Mouse (Mus musculus) myocyte (in vitro differentiated cells): ENCODE measurements around the gene Hist1h4a. TPM values are rescaled to one million over a fixed set of nuclear protein-coding genes. Genes with fewer than 3 reads are reported as not detected.

ENCODE experiments used
- H3K27me3 ChIP-seq: one replicate; pipeline ENCODE4 v1.6.1; 2011; ENCODE audit not compliant: control insufficient read depth, insufficient read depth, insufficient read length
- H3K36me3 ChIP-seq: one replicate; pipeline ENCODE4 v1.6.1; 2011; ENCODE audit not compliant: control insufficient read depth, insufficient read depth
- H3K4me2 ChIP-seq: one replicate; pipeline ENCODE4 v1.6.1; 2011; ENCODE audit warnings: low read depth, control low read depth
- H3K4me3 ChIP-seq: one replicate; pipeline ENCODE4 v1.5.1; 2011; ENCODE audit warnings: mild to moderate bottlenecking, control low read depth, moderate library complexity
- H3K79me2 ChIP-seq: one replicate; pipeline ENCODE4 v1.6.1; 2011; ENCODE audit not compliant: control insufficient read depth, insufficient read depth
- H3ac ChIP-seq: one replicate; pipeline ENCODE4 v1.6.1; 2011; ENCODE audit not compliant: control insufficient read depth, insufficient read length
- CEBPB ChIP-seq: IDR thresholded peaks from 2 replicates; pipeline ENCODE4 v1.6.1; 2011; ENCODE audit warnings: mild to moderate bottlenecking, moderate library complexity; ENCODE audit not compliant: poor library complexity, insufficient read depth, severe bottlenecking
- E2F4 ChIP-seq: IDR thresholded peaks from one replicate; pipeline ENCODE4 v1.6.1; 2011; ENCODE audit warnings: mild to moderate bottlenecking, control low read depth, moderate library complexity; ENCODE audit not compliant: insufficient read depth
- MAX ChIP-seq: IDR thresholded peaks from one replicate; pipeline ENCODE4 v1.6.1; 2011; ENCODE audit warnings: low read depth, mild to moderate bottlenecking, control low read depth
- MYOD1 ChIP-seq, 3 experiments: IDR thresholded peaks; one replicate each; pipeline ENCODE4 v1.6.1; 2011; ENCODE audit warnings: control low read depth in 2 of 3, low read depth in 2 of 3, mild to moderate bottlenecking in 2 of 3, moderate library complexity in 1 of 3; ENCODE audit not compliant: insufficient read length in 2 of 3, control insufficient read depth in 1 of 3
- MYOG ChIP-seq, 3 experiments: IDR thresholded peaks; one replicate each; pipeline ENCODE4 v1.6.1; 2011; ENCODE audit warnings: control low read depth in 2 of 3, low read depth in 2 of 3, mild to moderate bottlenecking in 2 of 3; ENCODE audit not compliant: insufficient read length in 2 of 3, control insufficient read depth in 1 of 3, insufficient read depth in 1 of 3
- POLR2A ChIP-seq: IDR thresholded peaks from one replicate; pipeline ENCODE4 v1.6.1; 2011; ENCODE audit warnings: low read depth, mild to moderate bottlenecking, control low read depth, moderate library complexity; ENCODE audit not compliant: insufficient read length
- POLR2AphosphoS2 ChIP-seq: IDR thresholded peaks from one replicate; pipeline ENCODE4 v1.6.1; 2011; ENCODE audit warnings: low read depth, control low read depth; ENCODE audit not compliant: insufficient read length
- REST ChIP-seq: IDR thresholded peaks from one replicate; pipeline ENCODE4 v1.6.1; 2011; ENCODE audit warnings: mild to moderate bottlenecking, control low read depth, moderate library complexity; ENCODE audit not compliant: insufficient read depth, insufficient read length
- SRF ChIP-seq: IDR thresholded peaks from one replicate; pipeline ENCODE4 v1.6.1; 2011; ENCODE audit warnings: low read depth; ENCODE audit not compliant: control insufficient read depth, insufficient read length
- TCF12 ChIP-seq: IDR thresholded peaks from one replicate; pipeline ENCODE4 v1.6.1; 2011; ENCODE audit warnings: mild to moderate bottlenecking, control low read depth; ENCODE audit not compliant: poor library complexity, insufficient read depth, severe bottlenecking
- TCF3 ChIP-seq: IDR thresholded peaks from one replicate; pipeline ENCODE4 v1.6.1; 2011; ENCODE audit warnings: low read depth, control low read depth; ENCODE audit not compliant: insufficient read length
- USF1 ChIP-seq: IDR thresholded peaks from one replicate; pipeline ENCODE4 v1.6.1; 2011; ENCODE audit warnings: low read depth, mild to moderate bottlenecking, control low read depth, moderate library complexity
- polyA plus RNA-seq: library from polyadenylated mRNA; unstranded; fragments of >200 nt; fragmentation: generic; extraction: Trizol; gene quantifications from one replicate; pipeline ENCODE4 v1.2.1, GENCODE M21; 2012; ENCODE audit warnings: missing spikeins

Hist1h4a gene
- polyA plus RNA-seq, 1 experiment = 4.2 TPM

GRCm38 (mm10) chr13:23740910-23741309 lies 20.1 kb downstream of the Hist1h4a start:
- no peaks in the 10 kb centered on the region for H3K27me3 ChIP-seq
- peak overlapping the region; percentile 55 for H3K4me2 ChIP-seq
- H3K4me3 ChIP-seq = peak overlapping the region; percentile 47
- TF ChIP-seq E2F4 (no peak), POLR2A (no peak), POLR2AphosphoS2 (no peak), REST (no peak), TCF3 (no peak), SRF (no peak), TCF12 (no peak), MYOG (IDR thresholded peaks at IDR 0.05; ENCODE audit: control insufficient read depth in 1 of 3, insufficient read depth in 1 of 3, insufficient read length in 2 of 3, low read depth in 2 of 3) (no peak), MYOD1 (IDR thresholded peaks at IDR 0.05; ENCODE audit: control insufficient read depth in 1 of 3, insufficient read length in 2 of 3, low read depth in 2 of 3) (no peak), USF1 (no peak), CEBPB (no peak), MAX (no peak)
- H3ac ChIP-seq = no peak overlapping the region
- no peaks in the 10 kb centered on the region for H3K79me2 ChIP-seq
- H3K36me3 ChIP-seq = no peaks in the 10 kb centered on the region

GRCm38 (mm10) chr13:23740256-23740840 lies 20.7 kb downstream of the Hist1h4a start:
- peak overlapping the region; percentile 85 for H3K4me2 ChIP-seq
- no peak overlapping the region for H3ac ChIP-seq
- H3K4me3 ChIP-seq = peak overlapping the region; percentile 47
- H3K79me2 ChIP-seq = no peaks in the 10 kb centered on the region
- H3K36me3 ChIP-seq = no peaks in the 10 kb centered on the region
- no peaks in the 10 kb centered on the region for H3K27me3 ChIP-seq
- TF ChIP-seq MYOD1 (IDR thresholded peaks at IDR 0.05; ENCODE audit: control insufficient read depth in 1 of 3, insufficient read length in 2 of 3, low read depth in 2 of 3) (no peak), CEBPB (no peak), TCF12 (no peak), MAX (no peak), POLR2A (no peak), USF1 (no peak), TCF3 (no peak), E2F4 (no peak), REST (no peak), POLR2AphosphoS2 (no peak), MYOG (IDR thresholded peaks at IDR 0.05; ENCODE audit: control insufficient read depth in 1 of 3, insufficient read depth in 1 of 3, insufficient read length in 2 of 3, low read depth in 2 of 3) (no peak), SRF (no peak)

DNA sequence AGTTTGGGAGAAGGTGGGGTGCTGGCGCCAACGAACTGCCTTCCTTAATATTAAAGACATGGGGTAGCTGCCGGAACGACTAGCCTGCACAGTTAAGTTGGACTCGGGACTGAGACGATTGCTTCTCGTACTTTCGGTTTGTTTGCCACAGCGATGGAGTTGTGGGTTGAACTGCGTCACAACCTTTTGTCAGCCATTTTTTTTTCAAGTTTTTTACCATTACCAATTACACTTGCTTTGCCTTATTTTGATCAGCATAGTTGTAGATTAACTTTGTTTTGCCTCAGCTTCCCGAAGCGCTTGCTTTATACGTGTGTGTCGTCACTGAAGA lies 21.1 kb downstream of the Hist1h4a start:
- TF ChIP-seq POLR2AphosphoS2 (peak; percentile 74), POLR2A (peak; percentile 8), MAX (no peak), CEBPB (no peak), TCF12 (no peak), MYOG (IDR thresholded peaks at IDR 0.05; ENCODE audit: control insufficient read depth in 1 of 3, insufficient read depth in 1 of 3, insufficient read length in 2 of 3, low read depth in 2 of 3) (no peak), E2F4 (no peak), USF1 (no peak), SRF (no peak), MYOD1 (IDR thresholded peaks at IDR 0.05; ENCODE audit: control insufficient read depth in 1 of 3, insufficient read length in 2 of 3, low read depth in 2 of 3) (no peak)
- Histone ChIP-seq H3K27me3 (no peaks in the 10 kb centered on the region), H3K4me3 (peak overlapping the region; percentile 47), H3K4me2 (peak overlapping the region; percentile 85), H3K79me2 (no peaks in the 10 kb centered on the region), H3ac (no peak overlapping the region), H3K36me3 (no peaks in the 10 kb centered on the region)

- Histone ChIP-seq H3K4me2 (peak overlapping the region; percentile 85), H3ac (no peak overlapping the region), H3K79me2 (no peaks in the 10 kb centered on the region), H3K27me3 (no peaks in the 10 kb centered on the region), H3K36me3 (no peaks in the 10 kb centered on the region), H3K4me3 (peak overlapping the region; percentile 47)
- TF ChIP-seq TCF3 = no peak
- no peak for TF ChIP-seq TCF12
- TF ChIP-seq POLR2A = peak; percentile 90
- TF ChIP-seq E2F4 = peak; percentile 95
- TF ChIP-seq POLR2AphosphoS2 = peak; percentile 97
Observed at GRCm38 (mm10) chr13:23739069-23739921, 21.7 kb downstream of the Hist1h4a start.

- Histone ChIP-seq H3K36me3 (no peaks in the 10 kb centered on the region), H3K4me3 (peak within 1 kb of the TSS; percentile 47), H3ac (no peak within 1 kb of the TSS), H3K27me3 (no peaks in the 10 kb centered on the region), H3K79me2 (no peaks in the 10 kb centered on the region), H3K4me2 (peak within 1 kb of the TSS; percentile 85)
- no peak for TF ChIP-seq MAX
- no peak for TF ChIP-seq USF1
- no peak for TF ChIP-seq TCF12
- no peak for TF ChIP-seq SRF
- peak; percentile 96 for TF ChIP-seq POLR2A
- TF ChIP-seq REST = no peak
- no peak for TF ChIP-seq CEBPB
- no peak for TF ChIP-seq E2F4
- peak; percentile 99 for TF ChIP-seq POLR2AphosphoS2
- no peak for TF ChIP-seq MYOG (IDR thresholded peaks at IDR 0.05; ENCODE audit: control insufficient read depth in 1 of 3, insufficient read depth in 1 of 3, insufficient read length in 2 of 3, low read depth in 2 of 3)
- no peak for TF ChIP-seq TCF3
- no peak for TF ChIP-seq MYOD1 (IDR thresholded peaks at IDR 0.05; ENCODE audit: control insufficient read depth in 1 of 3, insufficient read length in 2 of 3, low read depth in 2 of 3)
Observed at GRCm38 (mm10) chr13:23738677-23739068, 22.4 kb downstream of the Hist1h4a start, which contains the start of gene Hist1h1c. Gene Hist1h1c (plus strand): TSS chr13:23738808.
